9 mouse cellular contexts compared by ENCODE assay signal in the genomic region with DNA sequence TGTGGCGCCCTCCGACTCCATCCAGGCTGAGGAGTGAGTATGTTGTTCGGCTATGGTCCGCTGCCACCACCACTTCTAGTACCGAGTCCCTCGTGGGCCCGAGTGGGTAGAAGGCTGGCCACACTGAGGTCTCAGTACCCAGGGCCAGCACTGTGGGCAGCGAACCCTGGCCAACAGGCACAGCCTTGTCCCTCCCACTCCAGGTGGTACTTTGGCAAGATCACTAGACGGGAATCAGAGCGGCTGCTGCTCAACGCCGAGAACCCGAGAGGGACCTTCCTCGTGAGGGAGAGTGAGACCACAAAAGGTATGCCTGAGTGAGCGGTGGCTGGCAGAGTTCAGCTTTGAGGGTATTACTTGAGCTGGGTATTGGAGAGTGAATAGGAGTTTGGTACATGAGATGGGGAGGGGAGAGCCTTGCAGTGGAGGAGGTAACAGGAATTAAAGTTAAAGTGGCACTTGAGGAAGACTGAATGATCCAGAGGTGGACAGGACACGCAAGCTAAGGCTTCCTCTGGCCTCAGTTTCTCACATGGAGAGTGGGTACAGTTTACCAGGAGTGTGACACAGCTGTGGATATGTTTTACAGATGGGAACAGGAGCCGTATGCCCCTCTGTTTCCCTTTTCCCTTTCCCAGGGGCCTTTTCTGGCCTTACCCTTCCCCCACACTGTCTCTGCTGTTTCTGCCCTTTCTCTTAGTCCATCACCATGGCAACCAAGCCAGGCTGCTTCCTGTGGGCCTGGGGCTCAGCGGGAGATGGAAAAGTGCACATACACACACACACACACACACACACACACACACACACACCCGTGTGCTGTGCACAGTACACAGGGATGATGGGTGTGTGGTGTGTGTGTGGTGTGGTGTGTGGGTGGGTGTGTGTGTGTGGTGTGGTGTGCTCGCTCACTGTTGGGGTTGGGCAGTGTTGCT. TPM values are rescaled to one million over a fixed set of nuclear protein-coding genes. Genes with fewer than 3 reads are reported as not detected.
DNase-seq lines count a peak whose midpoint lies in the region; ATAC-seq lines count a peak whose summit lies in the region.
"Had no signal": no experiment of that assay in that cellular context is flagged by ENCODE, and none has a peak within 500 bp of the region (broad histone marks: within the 10 kb centered on the region; RNA-seq: fewer than 3 reads in every experiment).

No protein-coding gene starts in this region.

- peaks cover 88% of the 10 kb centered on the region for H3K4me1 ChIP-seq in forebrain, embryonic 13.5 days
- peaks cover 43% of the 10 kb centered on the region for H3K4me1 ChIP-seq in liver, embryonic 12.5 days

- no peaks in the 10 kb centered on the region for H3K9me3 ChIP-seq in forebrain, embryonic 13.5 days (replicated peaks)
- H3K9me3 ChIP-seq in liver, embryonic 12.5 days (replicated peaks), result no peaks in the 10 kb centered on the region
- H3K9me3 ChIP-seq: heart, embryonic 15.5 days had no signal

- H3K9ac ChIP-seq in forebrain, embryonic 13.5 days, result peak overlapping the region; percentile 70
- H3K9ac ChIP-seq in liver, embryonic 12.5 days, result no peak overlapping the region
- H3K9ac ChIP-seq: heart, embryonic 15.5 days had no signal

- H3K36me3 ChIP-seq in forebrain, embryonic 13.5 days (ENCODE audit: poor library complexity, severe bottlenecking), result peaks cover 65% of the 10 kb centered on the region
- peaks cover 12% of the 10 kb centered on the region for H3K36me3 ChIP-seq in liver, embryonic 12.5 days

- H3K27ac ChIP-seq in forebrain, embryonic 13.5 days, result peak overlapping the region; percentile 99
- H3K27ac ChIP-seq in liver, embryonic 12.5 days, result peak overlapping the region; percentile 49; the same call in 1 of the 2 replicates

- H3K27me3 ChIP-seq in forebrain, embryonic 13.5 days, result no peaks in the 10 kb centered on the region
- H3K27me3 ChIP-seq in liver, embryonic 12.5 days (replicated peaks), result peaks cover 11% of the 10 kb centered on the region
- H3K27me3 ChIP-seq: heart, embryonic 15.5 days had no signal

- 21% methylated on average over 20 of the region's 20 CpGs for WGBS in forebrain, embryonic 13.5 days
- 57% methylated on average over 20 of the region's 20 CpGs for WGBS in liver, embryonic 12.5 days (ENCODE audit: insufficient replicate concordance)

- no peak overlapping the region for H3K4me3 ChIP-seq in forebrain, embryonic 13.5 days
- H3K4me3 ChIP-seq in liver, embryonic 12.5 days, result no peak overlapping the region
- H3K4me3 ChIP-seq: heart, embryonic 15.5 days had no signal

- peak overlapping the region; percentile 51 for H3K4me2 ChIP-seq in forebrain, embryonic 13.5 days
- H3K4me2 ChIP-seq in liver, embryonic 12.5 days, result no peak overlapping the region
- H3K4me2 ChIP-seq: heart, embryonic 15.5 days had no signal

- peak; percentile 48 for DNase-seq in right cerebral cortex, postnatal 4 days
- DNase-seq in right cerebral cortex, adult 18-20 months, result no peak
- peak; percentile 78 for DNase-seq in yolk sac, embryonic 10.5 days (ENCODE audit: low spot score)
- DNase-seq in urinary bladder, postnatal 36 days (ENCODE audit: low spot score in 2 of 2), result no peak
- DNase-seq in T-cell, adult 2 months (ENCODE audit: low spot score), result no peak

- ATAC-seq in forebrain, embryonic 13.5 days, result peak; percentile 2; the same call in 1 of the 2 replicates
- no peak for ATAC-seq in liver, embryonic 12.5 days
- no peak for ATAC-seq in CD4-positive, CD25-positive, alpha-beta regulatory T cell, adult 4 months

RNA-seq across cellular contexts. Expression of gene Src, which starts 44.8 kb away (rescaled TPM):
- 28.9 and 35.1 TPM in 2 replicates for polyA plus RNA-seq in forebrain, embryonic 13.5 days (2015; fragmentation: Nextera tagmentation; extraction: Ambion mirVana)
- polyA plus RNA-seq in liver, embryonic 12.5 days (2016; fragmentation: Nextera tagmentation; extraction: Ambion mirVana), result 4.5 TPM in 2 replicates
- 1 to 10 TPM; 1.6 to 2.0 TPM for polyA plus RNA-seq in CD4-positive, CD25-positive, alpha-beta regulatory T cell, adult 4 months (2017; shearing (Covaris generic))

Comparison
In these comparisons a context has a peak if more than half of its experiments do, and no peak if none do; other contexts are left out.
1. DNase-seq: peak in right cerebral cortex, postnatal 4 days (single experiment) and yolk sac, embryonic 10.5 days (single experiment); none in right cerebral cortex, adult 18-20 months (single experiment), urinary bladder, postnatal 36 days (0 of 2) and T-cell, adult 2 months (single experiment).